Mouse (Mus musculus) right cerebral cortex, postnatal 25 days (tissue): Measurements from ENCODE around the gene Rslcan18.
"Not testable (repeated sequence)": the region's sequence is repeated elsewhere in the genome, so short reads cannot be mapped to it uniquely, and the experiment has no call there.

ENCODE experiments used
- DNase-seq: peaks from one replicate; pipeline ENCODE4 v3.0.0; 2022

Gene Rslcan18

GRCm38 (mm10) chr13:67116163-67116562, at the start of gene Rslcan18:
Gene Rslcan18, minus strand, starts transcription at chr13:67116263.
- DNase-seq, result not testable (repeated sequence)

DNA sequence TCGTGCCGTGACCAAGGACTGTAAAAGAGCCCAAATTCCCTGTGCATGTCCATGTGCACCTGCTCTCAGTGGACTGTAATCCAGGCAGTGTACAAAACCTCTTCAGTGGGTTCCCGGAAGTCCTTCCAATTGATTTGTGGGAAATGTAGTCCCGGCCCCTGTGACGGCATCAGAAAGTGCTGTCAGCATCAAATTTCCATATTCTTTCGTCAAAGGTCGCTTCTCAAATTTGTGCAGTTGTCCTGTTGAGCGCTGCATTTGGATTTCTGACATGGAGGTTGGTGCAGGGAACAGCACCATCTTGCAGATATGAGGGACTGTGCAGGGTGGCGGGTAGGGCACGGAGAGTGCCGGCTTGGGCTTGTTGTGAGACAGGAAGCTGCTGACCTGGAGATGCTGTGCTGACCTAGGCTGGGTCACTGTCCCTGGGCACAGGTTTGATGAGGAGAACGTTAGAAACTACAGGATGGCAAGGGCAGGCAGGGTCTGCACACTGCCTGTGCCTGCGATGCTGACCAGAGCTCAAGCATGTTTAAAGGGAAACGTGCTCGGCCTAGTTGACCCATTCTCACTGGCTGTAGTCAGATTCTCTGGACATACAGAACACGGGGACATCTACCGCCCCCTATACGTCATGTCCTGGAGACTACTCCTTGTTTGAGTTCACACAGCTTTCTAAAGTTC, 12.1 kb upstream of the Rslcan18 start:
- DNase-seq, result peak; percentile 89

DNA sequence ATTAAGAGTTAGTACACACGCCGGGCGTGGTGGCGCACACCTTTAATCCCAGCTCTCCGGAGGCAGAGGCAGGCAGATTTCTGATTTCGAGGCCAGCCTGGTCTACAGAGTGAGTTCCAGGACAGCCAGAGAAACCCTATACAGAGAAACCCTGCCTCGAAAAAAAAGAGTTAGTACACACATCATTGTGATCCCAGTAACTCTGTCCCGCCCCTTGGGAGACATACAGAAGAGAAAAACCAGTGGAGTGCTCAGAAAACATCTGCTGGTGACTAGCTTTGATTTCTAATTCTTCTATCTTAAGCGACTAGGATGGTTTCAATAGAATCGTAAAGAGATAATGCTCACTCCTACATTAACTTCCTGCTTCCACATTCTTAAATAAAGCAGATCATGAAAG, 11.4 kb upstream of the Rslcan18 start:
- DNase-seq, result not testable (repeated sequence)

- no peak for DNase-seq
These were observed 8.4 kb upstream of the Rslcan18 start for GRCm38 (mm10) chr13:67124460-67124859.

DNA sequence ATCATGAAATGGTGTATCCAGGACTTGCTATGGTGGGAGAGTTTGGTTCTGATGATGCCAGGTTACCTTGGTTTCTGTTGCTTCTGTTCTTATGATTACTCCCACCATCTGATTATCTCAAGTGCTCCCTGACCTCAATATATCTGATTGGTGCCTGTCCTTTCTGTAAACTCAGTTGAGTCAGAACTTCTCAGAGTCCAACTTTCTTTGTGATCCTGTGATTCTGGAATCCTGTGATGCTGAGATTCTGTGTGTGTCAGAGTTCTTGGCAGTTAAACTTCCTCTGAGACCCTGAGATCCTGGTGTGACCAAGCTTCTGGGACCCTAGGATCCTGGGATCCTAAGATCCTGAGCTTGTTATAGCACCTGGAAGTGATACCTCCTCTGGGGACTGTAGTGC, 5.3 kb upstream of the Rslcan18 start, which contains the start of gene Zfp759:
Gene Zfp759 (plus strand): TSS at position 301 of the 400 bp plus-strand sequence.
- not testable (repeated sequence) for DNase-seq

DNA sequence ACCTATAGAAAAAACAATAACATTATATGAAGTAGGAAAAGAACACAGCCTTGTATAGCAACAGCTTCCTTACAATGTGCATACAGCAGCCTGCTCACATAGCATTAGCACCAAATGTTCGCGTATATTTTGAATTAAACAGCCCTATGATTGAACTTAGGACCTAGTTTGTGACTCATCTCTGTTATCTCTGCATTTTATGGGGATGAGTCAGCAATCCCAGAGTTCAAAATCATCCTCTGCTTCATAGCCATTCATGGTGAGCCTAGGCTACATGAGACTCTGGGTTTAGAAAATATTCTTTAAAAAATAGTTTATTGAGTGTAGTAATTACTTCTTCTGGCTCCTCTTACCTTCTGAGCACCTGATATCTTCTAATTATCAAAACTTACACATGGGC, 2.8 kb downstream of the Rslcan18 start:
- no peak for DNase-seq

GRCm38 (mm10) chr13:67112096-67112495, 4.0 kb downstream of the Rslcan18 start:
- peak; percentile 25 for DNase-seq

GRCm38 (mm10) chr13:67108821-67109206, 7.2 kb downstream of the Rslcan18 start:
- DNase-seq, result no peak

DNA sequence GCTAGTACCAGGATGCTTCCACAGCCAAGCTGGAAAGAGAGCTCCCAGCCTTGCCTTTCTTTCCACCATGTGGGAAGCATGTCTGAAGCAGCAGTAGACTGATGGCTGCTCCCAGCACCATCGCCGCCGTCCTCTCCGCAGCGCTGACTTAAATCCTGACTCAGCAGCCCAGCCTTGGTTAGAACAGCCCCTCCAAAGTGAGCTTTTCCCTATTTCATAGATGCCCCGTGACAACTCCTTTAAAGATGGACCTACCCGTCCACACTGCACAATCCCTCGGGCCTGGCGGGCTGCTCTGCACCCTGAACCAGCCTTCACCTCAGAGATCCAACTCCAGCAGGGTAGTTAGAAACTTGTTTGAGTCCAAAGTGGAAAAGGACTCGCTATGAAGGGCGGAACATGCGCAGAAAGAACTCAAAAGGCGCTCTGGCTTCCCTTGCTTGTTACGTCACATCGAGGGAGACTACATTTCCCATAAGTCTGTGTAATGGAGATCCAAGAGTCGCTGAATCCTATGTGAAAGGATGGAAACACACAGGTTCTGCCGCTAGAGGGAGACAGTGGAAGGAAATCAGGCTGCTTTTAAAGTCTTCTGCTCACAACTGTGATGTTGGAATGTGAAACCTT, 7.8 kb downstream of the Rslcan18 start, which contains the start of gene Gm28557:
Gene Gm28557 (minus strand): TSS at position 411 of the 627 bp plus-strand sequence.
- peak; percentile 85 for DNase-seq

GRCm38 (mm10) chr13:67107681-67108080, 8.4 kb downstream of the Rslcan18 start:
- no peak for DNase-seq

GRCm38 (mm10) chr13:67097876-67098275, 18.2 kb downstream of the Rslcan18 start, which contains the start of gene Zfp708:
Gene Zfp708, minus strand, starts transcription at chr13:67097976.
- no peak for DNase-seq

GRCm38 (mm10) chr13:67090154-67090553, 25.9 kb downstream of the Rslcan18 start:
- no peak for DNase-seq

DNA sequence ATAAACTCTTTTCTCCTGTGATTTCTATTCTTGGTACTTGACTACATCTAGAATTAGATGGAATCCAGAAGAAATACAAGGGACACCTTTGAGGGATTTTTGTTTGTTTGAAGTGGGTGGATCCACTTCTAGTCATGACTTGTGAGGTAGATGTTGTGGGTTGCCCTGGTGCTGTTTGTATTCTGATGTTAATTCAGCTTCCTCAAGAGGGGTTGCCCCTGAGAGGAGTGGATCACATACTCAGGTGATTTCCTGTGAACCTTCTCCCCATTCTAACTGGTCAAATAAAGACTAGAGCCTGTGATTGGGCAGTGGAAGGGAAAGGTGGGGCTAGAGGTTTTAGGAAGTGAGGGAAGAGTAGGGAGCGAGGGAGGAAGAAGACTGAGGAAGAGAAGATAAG, 34.1 kb downstream of the Rslcan18 start:
- no peak for DNase-seq

DNA sequence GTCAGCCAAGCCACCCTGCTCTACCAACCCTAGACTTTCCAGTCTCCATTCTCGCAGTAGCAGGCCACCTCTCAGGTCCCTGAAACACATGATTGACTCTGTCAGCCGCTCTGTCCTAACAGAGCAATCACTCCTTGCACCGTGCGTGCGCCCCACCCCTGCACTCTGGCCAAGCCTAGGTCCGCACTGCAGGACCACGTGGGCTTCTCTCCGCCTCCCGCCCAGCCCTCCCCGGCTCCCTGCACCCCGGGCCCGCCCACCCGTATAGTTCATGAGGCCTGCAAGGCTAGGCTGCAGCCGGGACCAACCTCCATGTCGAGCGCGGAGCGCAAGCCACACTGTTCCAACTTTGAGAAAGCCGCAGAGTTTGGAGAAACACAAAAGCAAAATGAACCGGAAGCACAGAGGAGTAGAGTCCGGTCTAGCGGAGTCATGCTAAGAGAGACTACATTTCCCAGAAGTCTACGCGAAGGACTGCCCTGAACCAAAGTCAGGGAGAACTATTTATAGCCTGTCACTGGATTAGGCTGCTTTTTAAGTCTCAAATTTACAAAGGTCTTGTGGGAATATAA, 34.8 kb downstream of the Rslcan18 start:
- peak; percentile 74 for DNase-seq

DNA sequence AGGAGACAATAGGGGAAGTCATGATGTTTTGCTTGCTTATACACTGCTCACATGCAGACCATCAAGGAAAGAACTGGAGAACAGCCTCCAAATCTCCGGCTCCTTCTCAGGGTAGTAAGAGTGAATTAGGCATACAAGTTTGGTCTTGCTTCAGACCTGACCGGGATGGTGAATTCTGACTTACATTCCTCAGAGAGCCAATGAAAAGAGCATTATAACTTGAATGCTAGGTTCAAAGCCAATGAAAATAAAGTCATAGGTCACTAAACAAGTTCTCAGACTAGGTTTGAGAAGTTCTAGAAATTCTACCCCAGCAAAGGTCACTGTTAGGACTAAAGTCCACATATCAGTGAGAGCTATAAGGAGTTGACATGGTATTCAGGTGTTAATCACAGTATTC, 38.8 kb downstream of the Rslcan18 start:
- no peak for DNase-seq

DNA sequence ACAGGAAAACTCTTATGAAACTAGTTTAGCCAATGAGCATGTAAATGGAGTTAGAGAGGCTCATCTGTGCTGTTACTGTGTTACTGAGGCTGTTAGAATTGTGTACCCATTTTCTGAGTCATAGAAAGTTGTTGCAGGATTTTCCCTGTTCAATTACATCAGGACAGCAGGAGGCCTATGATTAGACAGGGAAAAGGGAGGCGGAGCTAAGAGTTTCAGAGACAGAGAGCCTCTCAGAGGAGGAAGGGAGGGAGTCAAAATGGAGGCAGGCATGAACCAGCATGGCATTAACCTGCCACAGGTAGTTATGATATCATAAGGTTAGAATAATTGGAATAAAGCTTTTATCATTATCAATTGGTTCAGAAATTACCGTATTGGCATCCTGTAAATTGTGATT, 43.3 kb downstream of the Rslcan18 start:
- no peak for DNase-seq

DNA sequence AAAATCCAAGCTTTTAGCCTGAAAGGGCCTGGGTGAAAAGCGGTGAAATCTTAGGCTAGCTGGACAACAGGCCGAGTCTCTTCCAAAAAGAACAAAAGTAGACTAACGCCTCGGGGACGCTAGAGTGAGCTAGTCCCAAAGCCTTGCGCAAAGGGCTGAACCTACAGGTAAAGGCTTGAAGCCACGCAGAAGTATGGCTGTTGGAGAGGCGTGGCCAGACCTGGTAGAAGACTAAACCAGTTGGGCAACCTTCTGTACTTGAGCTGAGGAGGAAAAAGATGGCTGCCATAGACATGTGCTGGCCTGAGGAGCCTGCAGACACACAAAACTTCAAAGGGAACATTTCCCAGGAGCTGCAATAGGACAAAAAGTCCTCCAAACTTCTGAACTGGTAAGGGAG, 50.7 kb downstream of the Rslcan18 start:
- DNase-seq, result no peak

DNA sequence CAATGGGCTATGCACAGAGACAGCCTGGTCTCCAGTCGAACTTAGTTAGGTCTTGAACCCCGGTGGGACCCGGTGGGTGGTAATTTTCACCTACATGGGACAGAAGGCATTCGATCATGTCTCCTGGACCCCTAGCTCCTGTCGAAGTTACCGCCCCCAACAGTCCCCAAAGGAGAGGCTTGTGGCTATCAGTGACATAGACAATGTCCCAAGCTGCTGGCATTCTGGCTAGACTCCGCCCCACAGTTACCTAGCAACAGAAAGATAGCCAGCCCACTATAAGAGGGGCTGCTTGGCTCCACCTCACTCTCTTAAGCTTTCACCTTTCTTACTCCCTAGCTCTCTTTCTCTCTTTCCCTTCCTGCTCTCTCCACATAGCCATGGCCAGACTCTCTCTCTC, 53.6 kb downstream of the Rslcan18 start:
- no peak for DNase-seq

GRCm38 (mm10) chr13:67060786-67061358, 55.2 kb downstream of the Rslcan18 start, which contains the start of gene Zfp712:
Gene Zfp712, minus strand, starts transcription at chr13:67061170.
- peak; percentile 90 for DNase-seq

DNA sequence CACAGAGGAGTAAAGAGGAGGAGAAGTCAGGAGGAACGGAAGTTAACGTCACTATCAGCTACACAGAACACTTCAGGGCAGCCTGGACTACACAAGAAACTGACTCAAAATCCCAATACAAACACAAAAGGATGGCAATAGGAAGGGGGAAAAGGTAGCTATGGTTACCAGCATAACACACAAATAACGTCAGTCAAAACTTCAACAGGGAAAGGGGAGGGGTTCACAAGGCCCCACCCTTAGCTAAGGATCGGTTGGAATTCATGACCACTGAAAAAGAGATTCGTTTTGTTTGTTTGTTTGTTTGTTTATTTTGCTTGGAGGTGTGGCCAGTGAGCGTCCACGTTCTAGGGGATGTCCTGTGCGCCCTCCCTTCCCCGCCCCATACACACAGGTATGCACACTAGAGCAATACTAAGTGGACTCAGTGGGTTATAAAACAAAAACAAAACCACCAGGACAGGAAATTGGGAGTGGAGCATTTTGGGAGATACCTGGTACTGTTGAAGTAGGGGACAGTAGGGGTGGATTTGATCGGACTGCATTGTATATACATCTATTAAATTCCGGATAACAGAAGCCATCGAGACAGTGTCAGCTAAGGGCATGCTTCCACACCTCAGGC, 55.8 kb downstream of the Rslcan18 start:
- no peak for DNase-seq
